Mouse (Mus musculus) natural killer cell, adult 2 months (primary cell): Measurements from ENCODE around the gene Syt5.
"Not testable (repeated sequence)": the region's sequence is repeated elsewhere in the genome, so short reads cannot be mapped to it uniquely, and the experiment has no call there.

Source experiments
- DNase-seq, 2 experiments: peaks; one replicate each; pipeline ENCODE4 v3.0.0; 2022; ENCODE audit warnings: low spot score in 2 of 2

Gene Syt5

GRCm38 (mm10) chr7:4547221-4547641, at the start of gene Syt5:
Gene Syt5 (minus strand): TSS chr7:4547541.
- no peak for DNase-seq

- DNase-seq, result not testable (repeated sequence)
Observed at GRCm38 (mm10) chr7:4597046-4597445, 49.7 kb upstream of the Syt5 start.

DNA sequence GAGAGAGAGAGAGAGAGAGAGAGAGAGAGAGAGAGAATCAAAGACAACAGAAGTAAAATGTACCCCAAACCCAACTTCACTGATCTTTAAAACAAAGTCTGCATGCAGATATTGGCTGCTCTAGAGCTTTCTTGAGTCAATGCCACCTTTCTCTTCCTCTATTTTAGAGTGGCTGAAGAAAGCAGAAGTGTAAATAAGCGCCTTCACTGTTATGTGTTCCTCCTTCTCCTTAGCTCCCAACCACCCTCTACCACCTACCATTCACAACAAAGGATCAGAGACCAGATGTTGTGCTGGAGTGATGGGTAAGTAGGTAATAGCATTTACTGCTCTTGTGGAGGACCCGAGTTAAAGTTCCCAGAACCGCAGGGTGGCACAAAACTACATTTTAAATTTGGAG, 34.1 kb upstream of the Syt5 start:
- DNase-seq, result not testable (repeated sequence)

GRCm38 (mm10) chr7:4572361-4572760, 25.0 kb upstream of the Syt5 start:
- DNase-seq, result not testable (repeated sequence)

DNA sequence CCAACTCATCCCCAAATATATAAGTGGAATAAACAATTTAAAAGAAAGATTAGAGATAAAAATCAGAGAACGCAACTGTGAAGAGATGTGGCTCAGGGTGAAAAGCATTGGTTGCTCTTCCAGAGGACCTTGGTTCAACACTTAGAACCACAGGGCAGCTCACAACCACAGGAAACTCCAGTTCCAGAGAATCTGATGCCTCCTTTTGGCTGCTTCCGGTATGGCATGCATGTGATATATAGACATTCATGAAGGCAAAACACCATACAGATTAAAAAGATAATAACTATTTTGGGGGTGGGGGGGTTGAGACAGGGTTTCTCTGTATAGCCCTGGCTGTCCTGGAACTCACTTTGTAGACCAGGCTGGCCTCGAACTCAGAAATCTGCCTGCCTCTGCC, 15.3 kb upstream of the Syt5 start:
- DNase-seq, result no peak

DNA sequence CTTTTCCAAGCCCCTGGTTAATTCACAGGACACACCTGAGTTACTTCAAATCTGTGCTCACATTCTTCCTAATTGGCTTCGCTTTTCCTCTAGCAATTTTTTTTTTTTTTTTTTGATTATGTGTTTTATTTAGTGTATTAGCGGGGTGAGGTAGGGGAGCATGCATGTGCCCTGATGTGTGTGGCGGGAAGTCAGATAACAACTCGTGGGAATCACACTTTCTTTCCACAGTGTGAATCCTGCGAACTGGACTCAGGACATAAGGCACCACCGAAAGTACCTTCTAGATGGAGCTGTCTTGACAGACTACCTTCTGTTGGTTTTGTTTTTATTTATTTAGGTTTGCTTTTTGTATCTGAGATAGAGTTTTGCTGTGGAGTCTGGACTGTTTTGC, 9.8 kb upstream of the Syt5 start:
- DNase-seq, result no peak

GRCm38 (mm10) chr7:4556256-4557166, 9.2 kb upstream of the Syt5 start:
- peak; percentile 63 to 79 for DNase-seq

- peak; percentile 26 to 36 for DNase-seq
Observed at GRCm38 (mm10) chr7:4546591-4547131, 680 bp downstream of the Syt5 start.

- DNase-seq, result no peak
Observed at GRCm38 (mm10) chr7:4546050-4546449, 1.3 kb downstream of the Syt5 start.

DNA sequence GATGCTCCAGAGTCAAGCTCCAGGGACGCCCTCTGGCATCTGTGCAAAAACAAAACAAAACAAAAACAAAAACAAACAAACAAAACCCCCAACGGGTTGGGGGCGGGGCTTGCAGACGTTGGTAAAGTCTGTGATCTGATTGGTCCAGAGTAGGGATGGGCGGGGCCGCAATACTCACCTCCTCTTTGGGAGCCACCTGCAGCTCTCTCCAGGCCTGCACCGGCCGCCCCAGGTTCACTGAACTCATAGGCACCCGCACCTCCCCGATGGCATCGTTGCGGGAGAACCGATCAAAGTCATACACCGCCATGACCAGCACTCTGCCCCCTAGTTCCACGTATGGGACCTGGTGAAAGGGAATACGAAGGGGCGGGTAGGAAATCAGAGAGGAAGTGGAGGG, 5.3 kb downstream of the Syt5 start:
- DNase-seq, result no peak

GRCm38 (mm10) chr7:4541344-4541743, 6.0 kb downstream of the Syt5 start:
- DNase-seq, result no peak

GRCm38 (mm10) chr7:4539019-4539418, 8.3 kb downstream of the Syt5 start:
- no peak for DNase-seq

DNA sequence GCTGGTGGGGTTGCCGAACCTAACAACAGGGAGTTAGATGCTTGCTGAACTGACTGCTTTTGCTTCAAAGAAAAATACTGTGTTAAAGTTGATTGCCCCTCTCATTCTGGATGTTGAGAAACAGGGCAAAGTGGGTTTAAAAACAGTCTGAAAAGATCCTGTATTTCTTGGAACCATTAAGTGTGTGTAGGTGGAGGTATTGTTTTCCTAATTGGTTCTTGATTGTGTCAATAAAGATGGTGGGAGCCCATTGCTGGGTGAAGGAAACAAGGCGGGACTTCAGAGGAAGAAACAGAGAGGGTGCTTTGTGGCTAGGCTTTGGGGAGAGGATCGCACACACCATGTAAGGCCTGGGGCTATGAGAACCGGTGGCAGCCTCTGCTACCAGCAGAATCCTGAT, 10.2 kb downstream of the Syt5 start:
- no peak for DNase-seq

DNA sequence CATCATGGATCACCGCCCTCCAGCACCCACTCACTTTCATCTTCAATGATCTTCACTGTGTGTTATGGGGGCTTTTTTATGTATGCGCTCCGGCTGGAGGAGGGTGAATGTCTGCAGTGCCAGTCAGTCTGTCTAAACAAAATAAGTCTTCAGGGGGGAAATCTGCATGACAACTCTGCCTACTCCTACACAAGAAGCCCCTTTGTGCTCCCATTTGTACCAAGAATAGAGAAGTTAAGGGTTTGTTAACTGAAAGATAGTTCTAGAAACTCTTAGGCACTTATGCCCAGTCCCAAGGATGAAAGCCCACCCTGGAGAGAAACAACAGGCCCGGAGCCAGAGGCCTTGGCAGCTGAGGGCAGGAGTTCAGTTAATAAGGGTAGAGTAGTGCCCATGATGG, 11.0 kb downstream of the Syt5 start:
- no peak for DNase-seq

DNA sequence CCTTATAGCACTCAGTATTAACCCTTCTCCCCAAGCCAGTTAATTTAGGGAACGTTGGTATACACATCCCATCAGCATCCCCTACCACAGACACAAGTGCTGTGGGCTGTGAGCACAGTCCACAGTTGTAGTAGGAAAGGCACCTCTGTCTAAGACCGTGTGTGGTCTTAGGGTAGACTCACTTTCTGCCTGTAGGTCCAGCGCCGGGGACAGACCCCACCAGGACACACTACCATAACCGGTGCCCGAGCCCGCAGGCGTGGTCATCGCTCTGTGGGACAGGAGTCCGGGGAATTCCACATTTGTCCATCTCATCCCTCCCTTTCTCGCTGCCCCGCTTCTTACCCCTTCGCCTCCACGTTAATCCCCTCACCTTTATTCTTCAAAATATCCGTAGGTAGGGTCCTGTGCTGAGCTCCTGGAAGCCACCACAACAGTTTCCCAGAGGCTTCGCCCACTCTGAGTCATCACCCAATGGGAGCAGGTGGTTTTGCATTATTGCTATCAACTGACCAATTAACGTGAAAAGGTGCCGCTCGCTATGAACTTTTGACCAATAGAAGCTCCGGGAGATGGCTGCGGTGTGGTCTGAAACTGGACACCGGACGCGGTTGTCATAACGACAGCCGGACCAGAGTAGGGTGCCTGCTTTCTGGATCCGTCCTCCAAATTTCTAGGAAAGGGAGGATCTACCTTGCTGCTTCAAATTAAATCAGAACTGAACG, 15.2 kb downstream of the Syt5 start, which contains the start of gene Dnaaf3:
Gene Dnaaf3 (minus strand): TSS at position 449 of the 725 bp plus-strand sequence.
- peak; percentile 24 to 47 for DNase-seq

DNA sequence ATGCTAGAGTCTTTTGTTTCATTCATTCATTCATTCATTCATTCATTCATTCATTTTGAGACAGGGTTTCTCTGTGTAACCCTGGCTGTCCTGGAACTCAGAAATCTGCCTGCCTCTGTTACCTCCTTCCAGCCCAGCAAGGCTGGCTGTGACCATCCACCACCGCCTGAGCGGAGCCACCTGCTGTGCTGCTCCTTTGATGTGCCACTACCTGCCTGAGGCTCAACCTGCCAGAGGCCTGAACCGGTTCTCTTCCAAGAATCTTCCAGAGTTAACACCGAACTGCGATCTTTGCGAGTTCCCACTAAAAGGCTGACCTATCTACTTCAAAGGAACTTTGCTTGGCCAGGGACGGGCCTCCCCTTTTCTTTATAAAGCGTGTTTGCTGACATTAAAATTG, 17.2 kb downstream of the Syt5 start:
- DNase-seq, result not testable (repeated sequence)

DNA sequence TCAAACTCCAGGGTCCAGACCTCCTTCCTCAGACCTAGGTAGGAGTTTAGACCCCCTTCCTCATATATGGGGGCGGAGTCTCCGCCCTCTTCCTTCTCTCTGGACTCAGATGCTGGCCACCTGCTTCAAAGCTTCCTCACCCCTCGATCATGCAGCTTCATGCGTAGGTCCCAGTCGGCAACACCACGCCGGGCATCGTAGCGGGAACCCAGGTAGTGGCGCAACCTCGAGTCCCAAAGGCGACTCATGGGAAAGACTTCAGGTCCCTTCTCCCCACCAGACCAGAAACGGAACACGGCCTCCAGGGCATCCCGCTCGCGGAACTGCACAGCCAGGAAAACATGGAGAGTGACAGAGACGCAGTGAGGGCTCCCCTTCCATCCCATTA, 20.0 kb downstream of the Syt5 start:
- no peak for DNase-seq

DNA sequence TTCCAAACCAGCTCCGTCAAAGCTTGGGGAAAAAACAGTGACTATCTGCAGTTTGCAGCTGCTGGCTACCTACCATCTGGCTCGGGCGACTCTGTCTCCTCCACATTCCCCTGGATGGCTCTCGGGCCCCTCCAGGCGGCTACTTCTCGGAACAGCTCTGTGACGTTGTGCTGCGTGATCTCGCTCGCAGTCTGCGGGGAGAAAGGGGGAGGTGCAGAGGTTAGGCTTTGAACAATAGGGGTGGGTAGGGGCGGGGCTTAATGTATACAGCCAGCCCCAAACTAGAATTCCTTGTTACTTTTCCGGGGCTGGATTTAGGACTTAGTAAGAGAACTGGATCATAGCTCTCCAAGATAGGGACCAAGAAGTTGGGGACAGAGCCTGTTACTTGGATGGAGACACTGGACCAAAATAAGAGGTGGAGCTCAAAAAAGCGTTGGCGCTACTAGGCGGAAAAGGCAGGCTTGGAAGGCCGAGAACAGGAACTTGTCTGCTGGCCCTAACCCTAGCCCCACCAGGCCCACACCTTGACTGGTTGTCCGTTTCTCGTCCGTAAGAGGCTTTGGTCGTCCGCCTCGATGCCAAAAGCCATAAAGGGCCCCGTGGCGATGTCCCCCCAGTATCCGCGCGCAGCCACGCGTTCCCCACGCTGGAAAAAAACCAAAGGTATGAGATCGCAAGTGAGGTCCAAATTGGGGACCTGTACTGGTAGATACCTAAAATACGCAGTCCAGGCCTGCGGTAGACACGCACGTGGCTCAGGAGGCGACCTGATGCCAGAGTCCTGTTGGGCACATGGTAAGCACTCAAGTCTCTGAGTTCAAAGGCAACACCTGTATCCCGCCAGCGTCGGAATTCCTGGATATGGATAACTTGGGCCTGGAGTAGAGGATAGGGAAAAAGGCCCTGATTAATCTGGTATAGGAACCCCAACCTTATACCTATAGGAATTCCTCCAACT, 20.7 kb downstream of the Syt5 start:
- peak; percentile 64 to 77 for DNase-seq

GRCm38 (mm10) chr7:4524212-4524922, 23.0 kb downstream of the Syt5 start, which contains the start of gene Tnni3:
Gene Tnni3 (minus strand): TSS chr7:4524229.
- DNase-seq, result peak; percentile 30 to 53
